Mouse (Mus musculus) frontal cortex, adult (tissue): ENCODE measurements at regions not wholly inside any gene's neighbourhood (a gene's known extent, or its start where the extent isn't known, plus 50 kb on each side); places are given as distances from the start of the nearest gene placed in this dataset.
"Not testable (repeated sequence)": the region's sequence is repeated elsewhere in the genome, so short reads cannot be mapped to it uniquely, and the experiment has no call there.

Source experiments
- ATAC-seq: cut with Nextera tagmentation; 2 replicates; pipeline ENCODE4 v1.9.2; 2017; ENCODE audit warnings: mild to moderate bottlenecking, moderate library complexity, mixed read lengths; ENCODE audit not compliant: low TSS enrichment

- peak; percentile 76 for ATAC-seq
Measured at GRCm38 (mm10) chr1:26459892-26460291, 227.4 kb downstream of the 4931408C20Rik start.

GRCm38 (mm10) chr1:26426383-26426782 is 260.9 kb downstream of the 4931408C20Rik start:
- ATAC-seq, result peak; percentile 84

- ATAC-seq, result no peak
Measured at GRCm38 (mm10) chr1:26387938-26388897, 299.0 kb downstream of the 4931408C20Rik start.

GRCm38 (mm10) chr1:26340543-26340942 is 346.7 kb downstream of the 4931408C20Rik start:
- ATAC-seq, result no peak

- ATAC-seq, result not testable (repeated sequence)
Measured at GRCm38 (mm10) chr1:26339876-26340275, 347.4 kb downstream of the 4931408C20Rik start.

GRCm38 (mm10) chr1:26289582-26289981 is 397.7 kb downstream of the 4931408C20Rik start:
- ATAC-seq, result peak; percentile 67

- peak; percentile 99 for ATAC-seq
Measured at GRCm38 (mm10) chr1:26282885-26283613, 404.2 kb downstream of the 4931408C20Rik start.

- ATAC-seq, result peak; percentile 100
Measured at GRCm38 (mm10) chr1:26276606-26277005, 410.7 kb downstream of the 4931408C20Rik start.

GRCm38 (mm10) chr1:26243351-26243750 is 413.8 kb upstream of the Adgrb3 start:
- ATAC-seq, result no peak

GRCm38 (mm10) chr1:26229291-26230053 is 400.0 kb upstream of the Adgrb3 start:
- ATAC-seq, result no peak

GRCm38 (mm10) chr1:26204443-26204842 is 374.9 kb upstream of the Adgrb3 start:
- peak; percentile 92 for ATAC-seq
